Mouse (Mus musculus) layer of hippocampus, postnatal 14 days (tissue): ENCODE measurements around the gene Olfr1375. TPM values are rescaled to one million over a fixed set of nuclear protein-coding genes. Genes with fewer than 3 reads are reported as not detected.

Experiments
- total RNA-seq, 2 experiments: library from RNA; stranded (reverse); gene quantifications; 2 replicates each; pipeline ENCODE4 v1.2.3; 2021

The Olfr1375 gene
- total RNA-seq, 2 experiments from 2014 or later, result not detected

Other genes starting within 250 kb of the Olfr1375 start
- gene Zfp354c, start 220.4 kb upstream of the Olfr1375 start, total RNA-seq, result 10 to 100 TPM; 46.4 to 51.7 TPM
- gene Zfp879, start 206.6 kb upstream of the Olfr1375 start, total RNA-seq, result 1 to 10 TPM; 3.1 to 4.4 TPM
- gene Grm6, start 197.4 kb upstream of the Olfr1375 start, total RNA-seq, result not detected
- gene Zfp454, start 160.5 kb upstream of the Olfr1375 start, total RNA-seq, result 1 to 10 TPM; 6.1 to 6.5 TPM
- gene Zfp2, start 131.9 kb upstream of the Olfr1375 start, total RNA-seq, result 10 to 100 TPM; 16.4 to 18.0 TPM
- gene Zfp354b, start 116.5 kb upstream of the Olfr1375 start, total RNA-seq, result 1 to 10 TPM; 4.8 to 6.6 TPM
- not detected for gene 4933414I15Rik, start 104.3 kb upstream of the Olfr1375 start, total RNA-seq
- not detected for gene Prop1, start 94.3 kb upstream of the Olfr1375 start, total RNA-seq
- gene Olfr1378, start 81.6 kb upstream of the Olfr1375 start, total RNA-seq, result not detected
- gene Olfr1377, start 66.1 kb upstream of the Olfr1375 start, total RNA-seq, result not detected
- gene Olfr51, start 44.5 kb upstream of the Olfr1375 start, total RNA-seq, result not detected
- not detected for gene Olfr54, start 33.9 kb upstream of the Olfr1375 start, total RNA-seq
- 1 to 10 TPM; 7.7 to 9.6 TPM for gene Zfp354a, start 11.1 kb downstream of the Olfr1375 start, total RNA-seq
- not detected for gene Gm12569, start 172.4 kb downstream of the Olfr1375 start, total RNA-seq
- gene Clk4, start 213.6 kb downstream of the Olfr1375 start, total RNA-seq, result 100 to 1,000 TPM; 109 to 116 TPM
- not detected for gene BC049762, start 214.9 kb downstream of the Olfr1375 start, total RNA-seq
- gene Col23a1, start 241.8 kb downstream of the Olfr1375 start, total RNA-seq, result 1 to 10 TPM; 6.5 to 6.7 TPM